Mouse (Mus musculus): ENCODE measurements around the gene Trcg1. TPM values are rescaled to one million over a fixed set of nuclear protein-coding genes. Genes with fewer than 3 reads are reported as not detected.
"Not testable (repeated sequence)": the region's sequence is repeated elsewhere in the genome, so short reads cannot be mapped to it uniquely, and the experiment has no call there.

Gene Trcg1
- total RNA-seq (2021) = not detected
- long read RNA-seq, experiment 1 = 0 reads
- long read RNA-seq, experiment 2 = 0 reads

DNA sequence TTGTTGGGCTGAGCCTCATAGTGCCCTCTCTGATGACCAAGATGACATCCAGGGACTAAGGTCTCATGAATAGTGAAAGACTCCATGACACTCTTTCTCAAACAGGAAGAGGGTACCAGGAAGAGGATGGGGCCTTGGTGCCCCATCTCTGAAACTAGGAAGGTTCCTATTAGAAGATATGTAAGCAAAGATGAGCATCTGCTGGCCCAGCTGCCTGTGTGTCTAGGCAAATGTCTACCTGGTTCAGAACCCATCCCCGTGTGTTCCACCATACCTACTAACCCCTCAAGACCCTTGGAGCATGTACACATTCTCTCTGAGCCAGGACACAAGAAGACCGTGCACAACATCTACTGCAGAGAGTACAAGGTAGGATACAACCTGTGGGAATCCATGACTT, at the start of gene Trcg1:
TSS of gene Trcg1 (plus strand) at position 301 of the 400 bp plus-strand sequence.
- DNase-seq = no peak

DNA sequence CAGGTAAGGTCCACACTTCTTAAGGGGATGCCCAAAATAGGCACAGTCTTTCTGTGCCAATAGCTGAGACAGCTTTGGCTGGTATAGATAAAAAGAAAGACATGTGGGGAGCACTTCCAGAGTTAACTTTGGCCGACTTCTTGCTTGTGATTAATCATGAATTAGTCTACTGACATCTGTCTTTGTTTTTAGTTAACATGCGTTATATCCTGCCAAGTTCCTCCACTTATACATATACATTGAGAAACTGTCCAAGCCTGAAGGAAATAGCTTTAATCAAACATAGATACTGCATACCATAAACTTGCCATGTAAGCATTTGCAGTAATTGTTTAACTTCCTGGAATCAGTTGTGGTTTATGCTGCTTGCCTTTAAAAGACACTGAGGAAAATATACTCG, 39.6 kb upstream of the Trcg1 start:
- no peak for DNase-seq

DNA sequence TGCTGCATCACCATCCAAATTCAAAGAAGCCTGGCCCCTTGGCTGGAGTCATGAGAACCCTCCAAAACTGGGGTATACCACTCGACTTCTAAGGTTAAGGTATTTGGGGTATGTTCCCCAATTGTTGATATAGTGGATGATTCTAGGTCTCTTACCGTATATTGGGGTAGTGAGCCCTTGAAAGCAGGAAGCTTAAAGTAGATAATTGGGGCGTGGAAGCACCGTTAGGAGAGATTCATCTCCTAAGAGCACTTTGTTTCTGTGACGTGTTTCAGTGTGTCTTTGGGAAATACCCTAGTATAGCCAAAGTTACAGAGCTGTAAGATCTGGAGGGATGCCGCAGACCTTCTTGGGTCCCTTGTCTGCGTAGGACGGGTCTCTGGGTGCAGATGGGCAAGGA, 38.9 kb upstream of the Trcg1 start:
- no peak for DNase-seq

DNA sequence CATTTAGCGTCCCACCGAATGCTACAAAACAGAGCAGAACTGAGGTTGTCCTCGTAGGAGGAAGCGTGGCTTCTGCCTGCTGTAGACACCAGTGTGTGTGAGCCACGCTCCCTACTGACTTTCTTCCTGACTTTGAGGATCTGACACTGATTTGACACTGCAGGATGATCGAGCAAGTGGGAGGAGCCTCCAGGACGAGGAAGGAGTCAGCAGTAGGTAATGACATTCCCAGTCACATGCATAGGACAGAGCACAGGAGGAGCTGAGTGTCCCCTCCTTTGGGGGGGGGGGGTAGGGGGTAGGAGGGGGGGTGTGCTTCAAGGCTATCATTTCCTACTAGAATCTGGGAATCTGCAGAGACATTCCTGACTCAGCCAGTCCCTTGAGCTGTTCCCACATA, 33.4 kb upstream of the Trcg1 start:
- no peak for DNase-seq

DNA sequence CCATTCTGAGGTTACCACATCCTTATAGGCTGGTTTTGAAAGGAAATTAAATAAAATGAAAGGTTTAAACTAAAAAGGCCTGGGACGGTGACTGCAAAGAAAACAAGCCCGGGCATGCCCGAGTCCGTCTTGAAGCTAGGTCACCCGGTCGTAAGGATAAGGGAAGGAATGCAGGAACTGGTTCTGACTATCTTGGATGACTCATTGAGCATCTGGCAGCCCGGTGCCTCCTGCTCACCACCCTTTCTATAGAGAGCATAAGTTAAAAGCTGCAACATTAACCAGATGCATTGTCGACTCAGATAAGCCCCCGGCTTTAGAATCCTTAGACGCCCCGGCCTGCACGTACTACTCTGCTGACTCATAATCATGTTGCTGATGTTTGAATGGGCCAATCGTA, 32.8 kb upstream of the Trcg1 start:
- not testable (repeated sequence) for DNase-seq

DNA sequence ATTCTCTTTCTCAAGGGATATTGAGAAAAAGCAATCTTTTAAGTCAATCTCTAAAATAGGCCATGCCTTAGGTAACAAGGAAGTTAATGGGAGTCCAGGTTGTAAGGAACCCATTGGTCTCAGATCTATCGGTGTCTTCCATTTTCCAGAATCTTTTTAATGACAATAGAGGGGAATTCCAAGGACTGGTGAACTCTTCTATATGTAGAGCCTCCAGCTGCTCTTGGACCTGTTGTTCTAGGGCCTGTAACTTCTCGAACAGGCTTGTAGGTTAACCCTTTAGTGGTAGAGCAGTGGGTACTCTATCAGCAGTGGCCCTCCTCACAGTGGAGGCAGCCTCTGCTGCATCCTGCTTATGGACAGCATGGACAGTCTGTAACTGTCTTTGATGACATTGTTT, 29.5 kb upstream of the Trcg1 start:
- DNase-seq = no peak

DNA sequence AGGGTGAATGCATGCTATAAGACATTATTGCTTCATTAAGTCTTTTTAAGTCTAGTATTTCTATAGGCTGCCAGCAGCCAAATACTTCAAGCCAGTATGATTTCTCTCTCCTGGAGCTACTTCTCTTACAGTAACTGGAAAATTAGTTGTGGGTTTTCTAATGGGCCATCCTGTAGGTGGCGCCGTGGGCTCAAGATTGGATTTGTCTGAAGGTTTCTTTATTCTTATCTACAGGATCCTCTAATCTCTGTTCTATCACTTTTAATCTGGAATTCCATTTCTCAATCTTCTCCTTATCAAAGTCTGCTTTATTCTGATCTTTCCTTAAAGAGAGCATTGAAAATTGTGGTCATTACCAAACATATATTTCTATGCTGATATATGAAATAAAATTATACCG, 27.0 kb upstream of the Trcg1 start:
- DNase-seq = peak; percentile 60

DNA sequence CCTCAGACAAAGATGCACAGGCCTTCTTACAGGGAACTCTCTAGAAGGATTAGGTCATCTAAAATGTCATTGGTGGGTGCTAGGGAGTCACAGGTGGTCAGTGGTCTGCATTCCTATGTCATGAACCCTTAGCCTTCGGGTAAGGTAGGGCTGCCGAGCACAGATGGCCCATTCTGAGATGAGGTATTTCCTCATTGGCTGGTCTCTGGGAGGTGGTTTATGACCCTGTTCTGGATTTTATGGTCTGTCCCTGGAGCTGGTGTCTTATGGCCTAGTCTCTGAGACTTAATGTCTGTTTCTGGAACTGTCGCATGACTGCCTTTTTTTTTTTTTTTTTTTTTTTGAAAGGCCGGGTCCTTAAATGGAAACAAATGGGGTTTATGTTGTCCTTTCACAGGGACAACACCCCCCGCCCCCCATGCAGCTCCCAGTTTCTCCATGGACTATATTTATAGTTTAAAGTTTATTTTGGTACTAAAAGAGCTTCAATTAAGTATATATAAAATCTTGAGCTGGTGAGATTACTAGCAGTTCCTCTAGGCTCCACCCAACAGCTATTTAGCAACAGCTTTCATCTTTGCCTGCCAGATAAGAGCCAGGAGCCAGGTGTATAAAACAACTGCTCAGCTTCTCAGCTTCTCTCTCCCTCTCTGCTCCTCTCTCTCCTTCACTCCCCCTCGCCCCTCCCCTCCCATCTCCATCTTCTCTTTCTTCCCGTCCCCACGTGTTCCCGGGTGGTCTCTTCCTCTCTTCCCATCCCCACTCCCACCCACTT, 23.7 kb upstream of the Trcg1 start:
- no peak for DNase-seq

DNA sequence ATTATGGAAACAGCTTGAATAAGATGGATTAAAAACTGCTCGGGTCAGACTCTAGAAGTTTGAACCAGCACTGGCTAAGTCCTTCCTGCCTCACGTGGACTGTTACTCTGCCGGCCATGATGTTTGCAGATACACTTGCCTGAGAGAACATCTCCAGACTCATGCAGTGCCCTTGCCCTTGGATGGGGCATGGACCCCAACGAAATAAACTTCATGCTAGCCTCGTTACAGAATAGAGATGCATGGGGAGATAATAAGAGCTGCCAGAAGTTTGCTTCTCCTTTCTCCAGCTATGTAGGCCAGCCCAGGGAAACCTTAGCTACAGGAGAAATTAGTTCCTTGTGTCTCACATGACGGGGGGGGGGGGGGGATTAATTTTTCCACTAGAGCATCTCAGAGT, 21.9 kb upstream of the Trcg1 start:
- no peak for DNase-seq

DNA sequence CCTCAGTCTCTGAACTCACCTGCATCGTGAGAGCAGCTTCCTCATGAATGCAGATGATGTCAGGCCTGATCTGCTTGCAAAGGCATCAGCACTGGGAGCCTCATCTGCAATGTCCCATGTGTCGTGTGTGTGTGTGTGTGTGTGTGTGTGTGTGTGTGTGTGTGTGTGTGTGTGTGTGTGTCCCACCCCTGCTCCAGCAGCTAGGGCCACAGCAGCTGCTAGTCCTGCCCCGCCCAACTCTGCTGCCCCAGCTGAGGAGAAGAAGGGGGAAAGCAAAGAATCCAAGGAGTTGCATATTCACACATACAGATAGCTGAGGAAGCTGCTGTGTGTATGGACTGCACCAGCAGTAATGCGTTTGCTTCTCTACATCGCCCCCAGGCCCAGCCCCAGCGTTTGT, 19.1 kb upstream of the Trcg1 start:
- no peak for DNase-seq

DNA sequence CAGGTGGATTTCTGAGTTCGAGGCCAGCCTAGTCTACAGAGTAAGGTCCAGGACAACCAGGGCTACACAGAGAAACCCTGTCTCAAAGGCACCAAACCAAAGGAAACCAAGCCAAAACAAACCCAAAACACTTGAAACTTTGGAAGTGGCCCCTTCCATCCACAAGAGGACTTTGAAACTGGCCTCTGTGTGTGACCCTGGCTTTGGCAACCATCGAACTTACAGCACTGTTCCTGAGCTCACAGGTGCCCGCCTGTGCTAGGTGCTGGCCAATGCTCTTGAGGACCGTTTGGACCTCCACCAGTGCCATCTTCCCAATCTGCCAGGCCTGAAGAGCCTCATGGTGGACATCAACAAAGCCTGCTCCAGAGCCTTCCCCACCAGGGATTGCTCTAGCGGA, 17.6 kb upstream of the Trcg1 start:
- no peak for DNase-seq

DNA sequence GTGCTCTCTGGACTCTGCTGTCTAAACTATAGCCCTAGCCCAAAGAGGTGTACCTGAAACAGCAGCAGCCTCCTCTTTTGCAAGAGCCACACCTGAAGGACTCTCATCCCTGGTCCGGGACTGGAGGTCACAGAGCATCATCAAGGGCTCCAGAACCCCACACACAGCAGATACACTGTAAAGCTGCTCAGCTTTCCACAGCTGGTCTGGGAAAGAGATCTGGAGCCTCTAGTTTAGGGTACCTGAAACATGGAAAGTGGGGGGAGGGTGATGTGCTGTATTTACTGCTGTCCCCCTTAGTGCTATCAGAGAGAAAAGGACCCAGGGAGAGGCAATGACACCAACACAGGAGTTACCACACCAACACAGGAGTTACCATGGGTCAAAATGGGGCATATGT, 16.8 kb upstream of the Trcg1 start:
- DNase-seq = no peak

DNA sequence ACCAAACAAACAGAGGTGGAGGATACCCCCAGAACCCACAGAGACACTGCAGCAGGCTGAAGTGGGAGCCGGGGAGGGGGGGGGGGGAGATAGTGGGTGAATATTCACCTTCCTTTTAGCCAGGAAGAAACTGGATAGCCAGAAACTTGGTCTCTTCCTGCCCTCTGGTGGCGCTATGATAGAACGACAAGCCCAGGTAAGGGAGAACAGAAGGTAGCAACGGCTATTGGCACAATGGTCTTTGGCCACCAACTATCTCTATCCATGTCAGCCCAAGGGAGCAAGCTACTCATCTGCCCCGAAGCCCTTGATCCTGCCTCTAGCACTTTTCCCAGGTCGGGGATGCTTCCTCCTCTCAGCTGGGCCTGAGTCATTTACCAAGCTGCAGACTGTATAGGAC, 16.0 kb upstream of the Trcg1 start:
- peak; percentile 54 for DNase-seq

DNA sequence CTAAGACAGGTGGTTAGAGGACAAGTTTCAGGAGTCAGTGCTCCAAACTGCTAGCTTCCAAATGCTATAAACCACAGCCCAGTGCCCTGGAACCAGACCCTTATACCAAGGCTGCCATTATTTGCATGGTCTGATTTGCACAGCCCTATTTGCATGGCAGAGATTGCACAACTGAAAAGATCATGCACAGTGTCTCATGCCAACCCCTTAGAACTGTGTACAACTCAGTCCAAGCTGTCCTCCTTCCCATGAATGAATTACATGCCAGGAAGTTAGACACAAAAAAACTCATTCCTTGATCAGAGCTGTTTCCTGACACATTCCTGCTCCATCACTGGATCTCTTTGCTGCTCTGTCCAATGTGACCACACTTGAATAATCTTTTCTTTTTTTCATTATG, 13.0 kb upstream of the Trcg1 start:
- no peak for DNase-seq

DNA sequence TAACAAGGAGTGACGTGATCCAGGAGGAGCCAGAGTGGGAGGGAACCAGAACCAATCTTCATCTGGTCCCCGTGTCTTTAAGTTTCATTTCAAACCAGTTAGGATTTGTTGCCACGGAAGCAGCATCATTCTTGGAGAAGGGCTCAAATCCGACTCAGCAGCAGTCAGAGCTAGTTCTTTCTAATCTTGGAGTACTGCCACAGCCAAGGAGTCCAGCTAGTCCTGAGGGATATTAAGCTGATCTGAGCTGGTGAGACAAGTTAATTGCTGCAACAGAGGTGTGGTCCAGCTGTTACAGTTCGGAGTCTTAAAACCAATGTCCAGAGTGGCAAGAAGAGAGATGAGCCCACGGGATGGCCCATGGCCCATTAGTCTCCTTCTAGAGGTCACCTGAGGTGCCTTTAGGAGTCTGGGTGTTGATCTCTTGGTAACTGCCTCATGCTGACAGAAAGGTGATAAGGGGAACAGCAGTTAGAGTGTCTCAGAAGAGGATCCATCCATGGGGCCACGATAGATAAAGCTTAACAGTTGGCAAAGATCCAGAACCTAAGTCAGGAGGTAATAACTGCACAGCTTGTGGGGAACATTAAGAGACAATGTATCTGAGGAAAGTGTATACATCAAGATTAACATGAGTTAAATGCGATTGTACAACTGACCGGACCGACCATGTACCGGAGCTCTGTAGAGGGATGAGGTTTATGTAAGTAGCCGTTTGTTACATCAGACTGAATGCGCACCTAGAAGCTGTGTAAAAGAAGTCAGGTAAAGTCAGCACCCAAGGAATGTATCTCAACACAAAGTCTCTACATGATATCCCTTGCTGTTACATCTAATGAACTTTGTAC, 10.4 kb upstream of the Trcg1 start:
- no peak for DNase-seq

DNA sequence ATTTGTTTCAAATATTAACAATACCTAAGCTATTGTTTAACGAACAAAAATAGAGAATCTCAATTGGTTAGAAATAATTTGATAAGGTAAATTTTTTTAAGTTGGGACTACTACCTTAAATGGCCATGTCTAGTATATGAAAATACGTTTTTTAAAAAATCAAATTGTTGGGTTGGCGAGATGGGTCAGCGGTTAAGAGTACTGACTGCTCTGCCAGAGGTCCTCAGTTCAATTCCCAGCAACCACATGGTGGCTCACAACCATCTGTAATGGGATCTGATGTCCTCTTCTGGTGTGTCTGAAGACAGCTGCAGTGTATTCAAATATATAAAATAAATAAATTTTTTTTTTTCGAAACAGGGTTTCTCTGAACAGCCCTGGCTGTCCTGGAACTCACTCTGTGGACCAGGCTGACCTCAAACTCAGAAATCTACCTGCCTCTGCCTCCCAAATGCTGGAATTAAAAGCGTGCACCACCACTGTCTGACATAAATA, 9.7 kb upstream of the Trcg1 start:
- DNase-seq = not testable (repeated sequence)

DNA sequence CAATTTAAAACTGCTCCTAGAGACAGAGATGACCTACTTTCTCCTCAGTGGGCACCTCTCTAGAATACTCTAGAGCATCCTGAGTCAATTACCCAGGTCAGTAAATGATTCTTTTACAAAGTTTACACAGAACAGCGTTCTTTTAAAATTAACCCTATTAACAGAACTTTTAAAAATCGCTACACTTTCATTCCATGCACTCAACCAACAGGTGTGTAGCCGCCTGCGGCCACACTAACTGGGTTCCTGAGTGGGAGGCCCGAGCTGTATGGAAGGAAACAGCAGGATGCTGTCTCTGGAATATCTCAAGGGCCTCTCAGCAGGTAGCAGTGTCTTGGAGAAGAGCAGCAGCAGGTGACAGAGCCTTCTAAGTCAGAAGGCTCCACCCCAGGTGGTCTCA, 9.2 kb upstream of the Trcg1 start:
- DNase-seq = no peak

DNA sequence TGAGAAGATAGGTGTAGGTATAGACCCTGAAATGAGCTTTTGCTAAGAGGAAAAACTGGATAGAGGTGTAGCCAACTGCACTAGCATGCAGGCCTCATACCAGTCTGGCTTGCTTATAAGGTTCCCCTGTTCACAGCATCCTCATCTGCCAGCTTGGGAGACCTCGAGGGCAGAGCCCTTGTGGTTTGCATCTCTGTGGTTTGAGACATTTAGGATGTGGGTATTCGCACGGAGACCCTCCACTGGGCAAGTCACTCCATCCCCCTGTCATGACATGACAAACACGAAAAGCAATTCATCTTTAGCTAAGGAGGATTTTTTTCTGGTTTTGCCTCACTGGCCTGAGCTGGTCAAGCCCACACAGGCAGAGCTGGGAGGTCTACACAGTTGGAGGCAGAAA, 8.2 kb upstream of the Trcg1 start:
- no peak for DNase-seq

DNA sequence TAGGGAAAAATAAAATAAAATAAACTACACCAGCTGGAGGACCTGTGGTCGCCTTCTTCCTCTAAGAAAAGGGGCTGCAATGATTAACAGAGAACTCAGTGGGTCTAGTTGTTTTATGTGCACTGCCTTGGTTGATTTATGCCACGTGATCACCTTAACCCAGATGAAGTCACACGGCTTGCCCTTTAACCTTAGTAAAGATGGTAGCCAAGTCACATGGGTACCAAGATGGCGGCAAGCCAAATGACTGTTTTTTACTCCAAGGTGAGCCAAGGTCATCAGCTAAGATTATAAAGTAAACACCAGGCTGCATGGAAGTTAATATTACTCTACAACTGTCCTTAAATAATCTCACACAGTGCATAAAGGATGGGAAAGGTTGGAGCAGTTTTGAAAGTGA, 6.6 kb upstream of the Trcg1 start:
- DNase-seq = peak; percentile 56

DNA sequence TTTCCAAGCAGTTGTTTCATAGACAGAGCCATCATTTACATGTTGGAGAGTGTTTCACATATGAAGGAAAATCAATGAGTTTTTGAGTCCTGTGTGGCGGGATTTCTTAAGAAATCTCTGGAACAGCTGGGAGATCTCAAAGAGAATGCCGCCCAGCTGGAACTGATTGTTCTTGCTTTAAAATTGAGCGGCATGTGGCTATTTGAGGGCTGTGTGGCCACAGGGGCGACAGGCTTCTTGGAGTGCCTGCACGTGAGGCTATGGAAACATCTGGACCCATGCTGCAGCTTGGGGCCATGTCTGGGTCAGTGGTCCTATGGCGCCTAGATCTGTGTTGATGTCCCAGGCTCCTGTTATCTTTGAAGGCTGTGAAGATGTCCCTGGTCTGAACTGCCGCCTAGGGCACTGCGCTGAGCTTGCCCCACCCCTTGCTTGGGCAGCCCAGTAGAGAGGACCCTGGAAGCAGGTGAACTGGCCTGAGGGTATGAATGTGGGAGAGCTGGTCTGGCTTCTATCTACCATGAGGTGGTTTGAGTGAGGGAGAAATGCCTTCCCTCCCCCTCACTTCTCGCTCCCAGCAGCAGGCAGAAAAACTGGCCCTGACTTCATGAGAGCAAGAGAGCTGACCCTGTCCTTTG, 6.1 kb upstream of the Trcg1 start:
- no peak for DNase-seq

DNA sequence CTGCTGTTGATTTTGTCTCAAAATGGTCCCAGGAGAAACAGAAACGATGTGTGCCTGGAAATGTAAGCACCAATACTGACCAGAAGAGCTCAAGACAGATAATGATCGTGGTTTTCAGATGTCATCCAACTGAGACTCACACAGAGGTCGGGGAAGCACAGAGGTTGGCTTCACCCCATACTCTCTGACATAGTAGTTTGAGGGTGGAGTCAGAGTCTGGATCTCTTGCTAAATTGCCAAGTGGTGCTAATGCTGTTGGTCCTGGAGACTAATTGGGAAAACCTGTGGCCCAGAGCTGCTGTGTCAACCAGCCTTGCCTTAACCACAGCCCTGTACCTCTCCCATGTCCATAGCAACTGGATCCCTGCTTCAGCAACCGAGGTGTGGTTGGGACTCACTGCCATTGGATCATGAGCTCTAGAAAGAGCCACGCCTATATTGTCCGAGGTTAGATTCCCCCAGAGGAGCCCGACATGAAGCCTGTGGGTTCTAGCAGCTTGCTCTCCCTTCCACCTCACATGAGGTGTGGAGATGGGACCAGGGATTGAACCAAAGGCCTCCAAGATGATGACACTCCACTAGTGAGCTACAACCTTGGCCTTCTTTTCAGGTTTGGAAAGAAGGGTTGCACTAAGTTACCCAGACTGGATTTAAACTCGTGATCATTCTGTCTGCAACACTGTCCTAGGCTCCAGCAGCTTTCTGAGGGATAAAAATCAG, 4.7 kb upstream of the Trcg1 start:
- no peak for DNase-seq

DNA sequence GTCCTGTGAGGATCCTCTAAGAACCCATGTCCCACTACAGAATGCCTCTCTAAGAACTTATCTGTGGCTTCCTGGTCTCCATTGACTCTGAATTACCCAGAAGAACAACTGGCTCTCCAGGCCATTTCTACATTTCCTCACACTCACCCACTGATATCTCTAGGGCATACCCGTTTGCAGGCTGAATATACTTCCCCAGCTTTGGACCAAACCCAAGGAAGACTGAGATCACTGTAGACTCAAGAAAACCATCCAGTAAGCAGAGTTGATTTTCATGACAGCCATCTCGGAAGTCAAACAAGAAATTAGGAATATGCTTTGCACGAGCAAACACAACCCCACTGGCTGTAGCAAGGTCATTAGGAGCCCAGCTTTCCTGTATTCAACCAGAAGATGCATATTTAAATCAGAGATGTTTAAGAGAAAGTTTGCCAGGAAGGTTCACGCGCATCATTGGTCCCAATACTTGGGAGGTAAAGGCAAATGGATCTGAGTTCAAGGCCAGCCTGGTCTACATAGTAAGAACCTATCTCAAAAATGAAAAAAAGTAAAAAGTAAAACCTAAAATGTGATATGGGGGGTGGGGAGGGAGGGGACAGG, 3.9 kb upstream of the Trcg1 start:
- no peak for DNase-seq
